Mouse (Mus musculus) liver, embryonic 14.5 days (tissue): ENCODE results near the gene Vipas39.

ENCODE experiments used
- CTCF ChIP-seq: IDR thresholded peaks from 2 replicates; pipeline ENCODE4 v1.5.1; 2016; ENCODE audit warnings: antibody characterized with exemption, low read depth, control low read depth
- EP300 ChIP-seq: IDR thresholded peaks from 2 replicates; pipeline ENCODE4 v1.6.1; 2016; ENCODE audit warnings: antibody characterized with exemption, low read depth

GRCm38 (mm10) chr12:87313098-87313497 is 47.0 kb upstream of the Vipas39 start:
- TF ChIP-seq CTCF (no peak), EP300 (no peak)
